ENCODE assay signal across 9 mouse cellular contexts in genomic region chr11:75051712-75052550, GRCm38 (mm10).
DNase-seq lines count a peak whose midpoint lies in the region; ATAC-seq and TF ChIP-seq lines count a peak whose summit lies in the region.
"Had no signal": no experiment of that assay in that cellular context is flagged by ENCODE, and none has a peak within 500 bp of the region (broad histone marks: within the 10 kb centered on the region; RNA-seq: fewer than 3 reads in every experiment).

No protein-coding gene starts in this region.

- no peak for ATAC-seq in hindbrain, embryonic 12.5 days (ENCODE audit: low FRiP score)
- peak; percentile 33; the same call in 1 of the 2 replicates for ATAC-seq in granulocyte monocyte progenitor cell, adult 5-6 weeks (replicated peaks; ENCODE audit: poor library complexity, severe bottlenecking)
- no peak for ATAC-seq in midbrain, postnatal 0 days (ENCODE audit: low FRiP score)
- no peak for ATAC-seq in midbrain, embryonic 11.5 days (ENCODE audit: low FRiP score)

- no peak overlapping the region for H3K4me2 ChIP-seq in hindbrain, embryonic 12.5 days (replicated peaks)
- H3K4me2 ChIP-seq in midbrain, postnatal 0 days (ENCODE audit: low read depth, low read length, poor library complexity, severe bottlenecking), result no peak overlapping the region
- H3K4me2 ChIP-seq in midbrain, embryonic 11.5 days, result no peak overlapping the region

- no peak for TF ChIP-seq POLR2A in kidney, adult 2 months (IDR thresholded peaks at IDR 0.05; ENCODE audit: low read depth, low read length)

- peaks cover 10% of the 10 kb centered on the region for H3K36me3 ChIP-seq in hindbrain, embryonic 12.5 days
- peaks cover 68% of the 10 kb centered on the region for H3K36me3 ChIP-seq in hindbrain, embryonic 10.5 days
- H3K36me3 ChIP-seq in kidney, adult 2 months (ENCODE audit: control insufficient read depth, insufficient read depth, low read length), result no peaks in the 10 kb centered on the region
- peaks cover 2% of the 10 kb centered on the region; the same call in 1 of the 2 replicates for H3K36me3 ChIP-seq in midbrain, postnatal 0 days (ENCODE audit: insufficient read depth, low read length)
- 0 out of 2 replicates have a peak, but pooled peaks cover 2% of the 10 kb centered on the region for H3K36me3 ChIP-seq in midbrain, embryonic 11.5 days (ENCODE audit: control insufficient read depth, insufficient read depth, low read length)

- no peaks in the 10 kb centered on the region for H3K9me3 ChIP-seq in hindbrain, embryonic 12.5 days (replicated peaks)
- no peaks in the 10 kb centered on the region for H3K9me3 ChIP-seq in hindbrain, embryonic 10.5 days
- H3K9me3 ChIP-seq in midbrain, postnatal 0 days (ENCODE audit: low read length), result no peaks in the 10 kb centered on the region
- no peaks in the 10 kb centered on the region for H3K9me3 ChIP-seq in midbrain, embryonic 11.5 days (ENCODE audit: control insufficient read depth, low read length)

- H3K9ac ChIP-seq in hindbrain, embryonic 12.5 days, result no peak overlapping the region
- H3K9ac ChIP-seq in midbrain, postnatal 0 days (replicated peaks; ENCODE audit: low read length, poor library complexity, severe bottlenecking), result no peak overlapping the region
- no peak overlapping the region for H3K9ac ChIP-seq in midbrain, embryonic 11.5 days (ENCODE audit: low read length)

- H3K27me3 ChIP-seq in hindbrain, embryonic 12.5 days, result no peaks in the 10 kb centered on the region
- no peaks in the 10 kb centered on the region for H3K27me3 ChIP-seq in hindbrain, embryonic 10.5 days (ENCODE audit: insufficient read depth, poor library complexity, severe bottlenecking)
- no peaks in the 10 kb centered on the region for H3K27me3 ChIP-seq in kidney, adult 2 months (replicated peaks; ENCODE audit: control insufficient read depth, insufficient read depth, low read length)
- H3K27me3 ChIP-seq in midbrain, postnatal 0 days (ENCODE audit: insufficient read depth, low read length), result no peaks in the 10 kb centered on the region
- H3K27me3 ChIP-seq in midbrain, embryonic 11.5 days (ENCODE audit: control insufficient read depth, insufficient read depth, low read length), result no peaks in the 10 kb centered on the region
- H3K27me3 ChIP-seq: CH12.LX had no signal

- H3K4me3 ChIP-seq in hindbrain, embryonic 12.5 days, result no peak overlapping the region
- no peak overlapping the region for H3K4me3 ChIP-seq in hindbrain, embryonic 10.5 days
- H3K4me3 ChIP-seq in kidney, adult 2 months (ENCODE audit: insufficient read depth, low read depth, low read length), result no peak overlapping the region
- no peak overlapping the region for H3K4me3 ChIP-seq in midbrain, postnatal 0 days (ENCODE audit: low read depth, low read length)
- H3K4me3 ChIP-seq in midbrain, embryonic 11.5 days (ENCODE audit: low read depth, low read length), result no peak overlapping the region

- DNase-seq in hindbrain, embryonic 10.5 days (ENCODE audit: low spot score), result no peak
- peak; percentile 63 for DNase-seq in kidney, adult 2 months
- peak; percentile 56 to 61 for DNase-seq in lung, adult 18-20 months
- DNase-seq in frontal cortex, adult 2 months (ENCODE audit: extremely low spot score in 1 of 2, low spot score in 1 of 2), result no peak
- no peak for DNase-seq in midbrain, postnatal 0 days (ENCODE audit: low spot score)
- no peak for DNase-seq in midbrain, embryonic 11.5 days (ENCODE audit: low spot score, missing footprints)

- peaks cover 18% of the 10 kb centered on the region for H3K4me1 ChIP-seq in hindbrain, embryonic 12.5 days
- peaks cover 13% of the 10 kb centered on the region for H3K4me1 ChIP-seq in hindbrain, embryonic 10.5 days (replicated peaks)
- peaks cover 17% of the 10 kb centered on the region for H3K4me1 ChIP-seq in kidney, adult 2 months (ENCODE audit: control insufficient read depth, insufficient read depth, low read length)
- no peaks in the 10 kb centered on the region for H3K4me1 ChIP-seq in midbrain, postnatal 0 days (ENCODE audit: insufficient read depth, low read length)
- H3K4me1 ChIP-seq in midbrain, embryonic 11.5 days (ENCODE audit: control insufficient read depth, insufficient read depth, low read length), result no peaks in the 10 kb centered on the region

- H3K27ac ChIP-seq in hindbrain, embryonic 12.5 days, result peak overlapping the region; percentile 52; the same call in 1 of the 2 replicates
- H3K27ac ChIP-seq in hindbrain, embryonic 10.5 days, result no peak overlapping the region
- peak overlapping the region; percentile 88 for H3K27ac ChIP-seq in kidney, adult 2 months (ENCODE audit: insufficient read depth, low read depth, low read length)
- no peak overlapping the region for H3K27ac ChIP-seq in midbrain, postnatal 0 days (ENCODE audit: low read depth, low read length)
- H3K27ac ChIP-seq in midbrain, embryonic 11.5 days (ENCODE audit: low read depth, low read length), result no peak overlapping the region

- 0 out of 2 replicates have a peak, but pooled peaks have one; percentile 17 for TF ChIP-seq CTCF in kidney, adult 2 months (conservative IDR thresholded peaks at IDR 0.05; ENCODE audit: insufficient read depth, insufficient read length, low read depth, low read length)
- no peak for TF ChIP-seq CTCF in midbrain, postnatal 0 days (IDR thresholded peaks at IDR 0.05)

- WGBS in hindbrain, embryonic 12.5 days, result 59% methylated on average over 13 of the region's 13 CpGs
- 70% methylated on average over 13 of the region's 13 CpGs for WGBS in hindbrain, embryonic 10.5 days
- WGBS in kidney, adult 2 months, result 44% methylated on average over 13 of the region's 13 CpGs
- WGBS in midbrain, postnatal 0 days, result 80% methylated on average over 13 of the region's 13 CpGs
- WGBS in midbrain, embryonic 11.5 days, result 85% methylated on average over 13 of the region's 13 CpGs

Comparison
In these comparisons a context has a peak if more than half of its experiments do, and no peak if none do; other contexts are left out.
1. H3K27ac ChIP-seq: peak in hindbrain, embryonic 12.5 days (single experiment) and kidney, adult 2 months (single experiment); none in hindbrain, embryonic 10.5 days (single experiment), midbrain, postnatal 0 days (single experiment) and midbrain, embryonic 11.5 days (single experiment).
2. DNase-seq: peak in kidney, adult 2 months (single experiment) and lung, adult 18-20 months (2 of 2); none in hindbrain, embryonic 10.5 days (single experiment), frontal cortex, adult 2 months (0 of 2), midbrain, postnatal 0 days (single experiment) and midbrain, embryonic 11.5 days (single experiment).